Mouse (Mus musculus): ENCODE measurements at regions not wholly inside any gene's neighbourhood (a gene's known extent, or its start where the extent isn't known, plus 50 kb on each side); places are given as distances from the start of the nearest gene placed in this dataset.

DNA sequence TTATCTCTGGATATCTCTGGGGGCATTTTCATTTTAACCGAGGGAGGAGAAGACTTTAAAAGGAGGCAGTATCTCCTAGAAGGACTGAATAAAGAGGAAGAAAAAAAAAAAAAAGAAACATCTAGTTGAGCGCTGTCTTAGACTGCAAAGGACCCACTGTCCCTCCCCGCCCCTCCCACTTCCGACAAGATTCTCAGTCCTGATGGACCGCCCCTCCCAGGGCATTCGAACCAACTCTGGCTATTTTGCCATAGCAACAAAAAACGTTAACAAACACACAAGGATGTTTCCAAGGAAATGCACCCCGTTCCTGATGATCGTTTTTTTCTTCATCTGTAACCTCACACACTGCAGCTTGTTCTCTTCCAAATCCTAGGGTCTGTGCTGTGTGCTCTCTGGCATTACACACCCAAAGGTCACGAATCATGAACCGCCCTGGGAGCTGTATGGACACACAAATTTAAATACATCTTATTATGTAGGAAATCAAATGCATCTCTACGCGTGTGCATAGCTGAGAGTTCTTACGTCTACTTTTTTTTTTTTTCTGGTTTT lies 75.8 kb downstream of the Rnd3 start:
- Histone ChIP-seq H3K4me3 (ENCODE audit: control insufficient read depth, low read depth, low read length) (peak overlapping the region; percentile 53), H3K4me1 (ENCODE audit: control insufficient read depth, insufficient read depth, low read length) (peaks cover 3% of the 10 kb centered on the region), H3K36me3 (ENCODE audit: control insufficient read depth, insufficient read depth, low read length) (no peaks in the 10 kb centered on the region), H3K27ac (ENCODE audit: control insufficient read depth, insufficient read depth, low read depth, low read length) (peak overlapping the region; percentile 61), H3K27me3 (ENCODE audit: control insufficient read depth, insufficient read depth, low read length) (no peaks in the 10 kb centered on the region)
- TF ChIP-seq CTCF (IDR thresholded peaks at IDR 0.05; ENCODE audit: control insufficient read depth, insufficient read depth, insufficient replicate concordance, low read depth, low read length) (no peak), POLR2A (IDR thresholded peaks at IDR 0.05; ENCODE audit: control insufficient read depth, low read depth, low read length) (no peak)

DNA sequence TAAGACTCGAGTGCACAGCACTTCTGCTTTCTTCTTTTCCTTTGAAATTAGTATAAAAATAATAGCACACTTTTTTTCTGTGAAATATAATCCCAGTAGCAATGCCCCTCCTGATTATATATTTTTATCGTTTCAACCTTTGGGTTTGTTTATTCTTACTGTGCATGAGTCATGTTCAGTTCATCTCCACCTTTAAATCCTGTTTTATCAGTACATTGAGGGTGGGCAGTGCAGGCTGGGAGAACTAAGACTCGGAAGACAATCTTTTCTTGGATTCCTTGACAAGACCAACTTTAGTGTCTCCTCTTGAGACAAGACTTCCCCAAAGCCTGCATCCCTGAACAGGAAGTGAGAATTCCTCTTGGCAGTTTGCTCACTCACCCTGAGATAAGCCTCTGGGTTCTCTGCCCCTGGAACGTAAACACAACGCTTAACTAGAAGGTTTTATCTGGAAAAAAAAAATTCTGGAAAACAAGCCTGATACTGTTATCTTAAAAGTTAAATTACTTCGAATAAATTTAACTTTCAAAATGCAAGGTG lies 76.5 kb downstream of the Rnd3 start:
- TF ChIP-seq POLR2A (IDR thresholded peaks at IDR 0.05; ENCODE audit: control insufficient read depth, low read depth, low read length) (no peak), CTCF (IDR thresholded peaks at IDR 0.05; ENCODE audit: control insufficient read depth, insufficient read depth, insufficient replicate concordance, low read depth, low read length) (no peak)
- H3K4me3 ChIP-seq (ENCODE audit: control insufficient read depth, low read depth, low read length) = no peak overlapping the region
- peaks cover 3% of the 10 kb centered on the region for H3K4me1 ChIP-seq (ENCODE audit: control insufficient read depth, insufficient read depth, low read length)
- no peaks in the 10 kb centered on the region for H3K36me3 ChIP-seq (ENCODE audit: control insufficient read depth, insufficient read depth, low read length)
- H3K27ac ChIP-seq (ENCODE audit: control insufficient read depth, insufficient read depth, low read depth, low read length) = no peak overlapping the region
- no peaks in the 10 kb centered on the region for H3K27me3 ChIP-seq (ENCODE audit: control insufficient read depth, insufficient read depth, low read length)

GRCm38 (mm10) chr2:51070902-51071301 lies 78.0 kb downstream of the Rnd3 start:
- no peak overlapping the region for H3K4me3 ChIP-seq (ENCODE audit: control insufficient read depth, low read depth, low read length)
- TF ChIP-seq POLR2A (IDR thresholded peaks at IDR 0.05; ENCODE audit: control insufficient read depth, low read depth, low read length) (no peak), CTCF (IDR thresholded peaks at IDR 0.05; ENCODE audit: control insufficient read depth, insufficient read depth, insufficient replicate concordance, low read depth, low read length) (no peak)
- H3K27ac ChIP-seq (ENCODE audit: control insufficient read depth, insufficient read depth, low read depth, low read length) = no peak overlapping the region
- no peaks in the 10 kb centered on the region for H3K27me3 ChIP-seq (ENCODE audit: control insufficient read depth, insufficient read depth, low read length)
- H3K36me3 ChIP-seq (ENCODE audit: control insufficient read depth, insufficient read depth, low read length) = no peaks in the 10 kb centered on the region
- H3K4me1 ChIP-seq (ENCODE audit: control insufficient read depth, insufficient read depth, low read length) = peaks cover 3% of the 10 kb centered on the region

GRCm38 (mm10) chr2:51066423-51066831 lies 82.5 kb downstream of the Rnd3 start:
- no peaks in the 10 kb centered on the region; the same call in 1 of the 2 replicates for H3K4me1 ChIP-seq (ENCODE audit: control insufficient read depth, insufficient read depth, low read length)
- no peak overlapping the region for H3K4me3 ChIP-seq (ENCODE audit: control insufficient read depth, low read depth, low read length)
- TF ChIP-seq POLR2A (IDR thresholded peaks at IDR 0.05; ENCODE audit: control insufficient read depth, low read depth, low read length) = no peak
- no peak for TF ChIP-seq CTCF (IDR thresholded peaks at IDR 0.05; ENCODE audit: control insufficient read depth, insufficient read depth, insufficient replicate concordance, low read depth, low read length)
- H3K36me3 ChIP-seq (ENCODE audit: control insufficient read depth, insufficient read depth, low read length) = no peaks in the 10 kb centered on the region
- no peaks in the 10 kb centered on the region for H3K27me3 ChIP-seq (ENCODE audit: control insufficient read depth, insufficient read depth, low read length)
- H3K27ac ChIP-seq (ENCODE audit: control insufficient read depth, insufficient read depth, low read depth, low read length) = no peak overlapping the region

GRCm38 (mm10) chr2:51065821-51066220 lies 83.1 kb downstream of the Rnd3 start:
- Histone ChIP-seq H3K4me1 (ENCODE audit: control insufficient read depth, insufficient read depth, low read length) (no peaks in the 10 kb centered on the region; the same call in 1 of the 2 replicates), H3K27ac (ENCODE audit: control insufficient read depth, insufficient read depth, low read depth, low read length) (no peak overlapping the region), H3K27me3 (ENCODE audit: control insufficient read depth, insufficient read depth, low read length) (no peaks in the 10 kb centered on the region), H3K36me3 (ENCODE audit: control insufficient read depth, insufficient read depth, low read length) (no peaks in the 10 kb centered on the region), H3K4me3 (ENCODE audit: control insufficient read depth, low read depth, low read length) (no peak overlapping the region)
- TF ChIP-seq POLR2A (IDR thresholded peaks at IDR 0.05; ENCODE audit: control insufficient read depth, low read depth, low read length) (no peak), CTCF (IDR thresholded peaks at IDR 0.05; ENCODE audit: control insufficient read depth, insufficient read depth, insufficient replicate concordance, low read depth, low read length) (no peak)

DNA sequence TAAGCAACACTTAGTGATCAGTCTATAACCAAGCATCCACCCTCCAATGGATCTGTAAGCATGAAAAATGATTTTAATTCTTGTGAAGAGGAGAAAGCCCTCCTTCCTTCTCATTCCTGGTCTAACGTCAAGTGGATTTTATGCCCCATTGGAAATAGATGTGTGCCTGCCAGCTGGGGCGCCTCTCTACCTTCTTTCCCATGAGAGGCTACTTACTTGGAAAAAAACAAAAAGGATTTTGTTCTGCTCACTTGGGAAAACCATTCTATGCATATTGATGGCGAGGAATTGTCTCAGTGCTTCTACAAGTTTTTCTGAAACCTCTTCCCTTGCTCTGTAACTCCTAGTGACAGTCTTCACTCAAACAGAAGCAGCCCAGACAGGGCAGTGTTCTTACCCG lies 84.1 kb downstream of the Rnd3 start:
- Histone ChIP-seq H3K27ac (ENCODE audit: control insufficient read depth, insufficient read depth, low read depth, low read length) (no peak overlapping the region), H3K4me1 (ENCODE audit: control insufficient read depth, insufficient read depth, low read length) (no peaks in the 10 kb centered on the region; the same call in 1 of the 2 replicates), H3K4me3 (ENCODE audit: control insufficient read depth, low read depth, low read length) (no peak overlapping the region), H3K27me3 (ENCODE audit: control insufficient read depth, insufficient read depth, low read length) (no peaks in the 10 kb centered on the region), H3K36me3 (ENCODE audit: control insufficient read depth, insufficient read depth, low read length) (no peaks in the 10 kb centered on the region)
- TF ChIP-seq CTCF (IDR thresholded peaks at IDR 0.05; ENCODE audit: control insufficient read depth, insufficient read depth, insufficient replicate concordance, low read depth, low read length) (no peak), POLR2A (IDR thresholded peaks at IDR 0.05; ENCODE audit: control insufficient read depth, low read depth, low read length) (no peak)

GRCm38 (mm10) chr2:51062049-51062448 lies 86.9 kb downstream of the Rnd3 start:
- no peak for TF ChIP-seq POLR2A (IDR thresholded peaks at IDR 0.05; ENCODE audit: control insufficient read depth, low read depth, low read length)
- TF ChIP-seq CTCF (IDR thresholded peaks at IDR 0.05; ENCODE audit: control insufficient read depth, insufficient read depth, insufficient replicate concordance, low read depth, low read length) = no peak
- no peak overlapping the region for H3K27ac ChIP-seq (ENCODE audit: control insufficient read depth, insufficient read depth, low read depth, low read length)

More at GRCm38 (mm10) chr2:51062049-51062448, 86.9 kb downstream of the Rnd3 start:
- Histone ChIP-seq H3K4me3 (ENCODE audit: control insufficient read depth, low read depth, low read length) (no peak overlapping the region), H3K36me3 (ENCODE audit: control insufficient read depth, insufficient read depth, low read length) (no peaks in the 10 kb centered on the region), H3K27me3 (ENCODE audit: control insufficient read depth, insufficient read depth, low read length) (no peaks in the 10 kb centered on the region), H3K4me1 (ENCODE audit: control insufficient read depth, insufficient read depth, low read length) (no peaks in the 10 kb centered on the region; the same call in 1 of the 2 replicates)

All from testis, adult 2 months (tissue).